Mouse (Mus musculus): ENCODE measurements around the gene Gsg1l. TPM values are rescaled to one million over a fixed set of nuclear protein-coding genes. Genes with fewer than 3 reads are reported as not detected.

Gsg1l gene
- polyA plus RNA-seq, 2 experiments = 0.07 TPM; not detected in 1

- H3K27me3 ChIP-seq (ENCODE audit: control insufficient read depth, insufficient read depth, low read length) = no peaks in the 10 kb centered on the region
- WGBS (ENCODE audit: insufficient replicate concordance) = 64% methylated on average over 7 of the region's 7 CpGs
- peaks cover 0 to 3% of the 10 kb centered on the region in 2 experiments; a peak in 1 of 4 replicates for H3K4me1 ChIP-seq (replicated peaks; ENCODE audit: control insufficient read depth in 2 of 2, insufficient read depth in 2 of 2, low read length in 1 of 2)
- H3K36me3 ChIP-seq (replicated peaks; ENCODE audit: control insufficient read depth, insufficient read depth, low read depth) = no peaks in the 10 kb centered on the region
- ATAC-seq (ENCODE audit: insufficient read depth) (no peak), DNase-seq (ENCODE audit: low read depth in 3 of 3, low spot score in 3 of 3) (no peak)
- H3K4me2 ChIP-seq (ENCODE audit: low read depth) = no peak overlapping the region
- TF ChIP-seq CTCF (IDR thresholded peaks at IDR 0.05; ENCODE audit: low read depth) = no peak
- TF ChIP-seq EP300 (IDR thresholded peaks at IDR 0.05; ENCODE audit: low read depth) = no peak
- H3K9me3 ChIP-seq (ENCODE audit: control insufficient read depth, low read length) = no peaks in the 10 kb centered on the region
- H3K4me3 ChIP-seq (ENCODE audit: insufficient read depth in 1 of 2, low read depth in 2 of 2, low read length in 2 of 2) = no peak overlapping the region
- H3K27ac ChIP-seq = no peak overlapping the region
- no peak overlapping the region for H3K9ac ChIP-seq (replicated peaks)
These were observed 130.3 kb downstream of the Gsg1l start for GRCm38 (mm10) chr7:125951911-125952310.

- no peak overlapping the region for H3K4me2 ChIP-seq (ENCODE audit: low read depth)
- DNase-seq (ENCODE audit: low read depth in 3 of 3, low spot score in 3 of 3) (no peak), ATAC-seq (ENCODE audit: insufficient read depth) (no peak)
- peaks cover 0 to 3% of the 10 kb centered on the region in 2 experiments; a peak in 1 of 4 replicates for H3K4me1 ChIP-seq (replicated peaks; ENCODE audit: control insufficient read depth in 2 of 2, insufficient read depth in 2 of 2, low read length in 1 of 2)
- H3K4me3 ChIP-seq (ENCODE audit: insufficient read depth in 1 of 2, low read depth in 2 of 2, low read length in 2 of 2) = no peak overlapping the region
- no peaks in the 10 kb centered on the region for H3K9me3 ChIP-seq (ENCODE audit: control insufficient read depth, low read length)
- TF ChIP-seq EP300 (IDR thresholded peaks at IDR 0.05; ENCODE audit: low read depth) (no peak), CTCF (IDR thresholded peaks at IDR 0.05; ENCODE audit: low read depth) (no peak)
- H3K36me3 ChIP-seq (replicated peaks; ENCODE audit: control insufficient read depth, insufficient read depth, low read depth) = no peaks in the 10 kb centered on the region
- H3K27me3 ChIP-seq (ENCODE audit: control insufficient read depth, insufficient read depth, low read length) = no peaks in the 10 kb centered on the region
- 56% methylated on average over 4 of the region's 4 CpGs for WGBS (ENCODE audit: insufficient replicate concordance)
- no peak overlapping the region for H3K27ac ChIP-seq
- no peak overlapping the region for H3K9ac ChIP-seq (replicated peaks)
These were observed 133.2 kb downstream of the Gsg1l start for GRCm38 (mm10) chr7:125948973-125949372.

- no peaks in the 10 kb centered on the region for H3K9me3 ChIP-seq (ENCODE audit: control insufficient read depth, low read length)
- H3K4me3 ChIP-seq (ENCODE audit: insufficient read depth in 1 of 2, low read depth in 2 of 2, low read length in 2 of 2) = no peak overlapping the region
- H3K27me3 ChIP-seq (ENCODE audit: control insufficient read depth, insufficient read depth, low read length) = no peaks in the 10 kb centered on the region
- H3K9ac ChIP-seq (replicated peaks) = no peak overlapping the region
- 70% methylated on average over 8 of the region's 8 CpGs for WGBS (ENCODE audit: insufficient replicate concordance)
- no peaks in the 10 kb centered on the region for H3K36me3 ChIP-seq (replicated peaks; ENCODE audit: control insufficient read depth, insufficient read depth, low read depth)
- ATAC-seq (ENCODE audit: insufficient read depth) = no peak
- H3K4me1 ChIP-seq (replicated peaks; ENCODE audit: control insufficient read depth in 2 of 2, insufficient read depth in 2 of 2, low read length in 1 of 2) = no peaks in the 10 kb centered on the region
- DNase-seq (ENCODE audit: low read depth in 3 of 3, low spot score in 3 of 3) = no peak
- no peak overlapping the region for H3K27ac ChIP-seq
- no peak overlapping the region for H3K4me2 ChIP-seq (ENCODE audit: low read depth)
- no peak for TF ChIP-seq CTCF (IDR thresholded peaks at IDR 0.05; ENCODE audit: low read depth)
- TF ChIP-seq EP300 (IDR thresholded peaks at IDR 0.05; ENCODE audit: low read depth) = no peak
These were observed 136.3 kb downstream of the Gsg1l start for GRCm38 (mm10) chr7:125945915-125946314.

- ATAC-seq (ENCODE audit: insufficient read depth) (no peak), DNase-seq (ENCODE audit: low read depth in 3 of 3, low spot score in 3 of 3) (no peak)
- 51% methylated on average over 5 of the region's 5 CpGs for WGBS (ENCODE audit: insufficient replicate concordance)
- H3K9me3 ChIP-seq (ENCODE audit: control insufficient read depth, low read length) = no peaks in the 10 kb centered on the region
- no peaks in the 10 kb centered on the region for H3K4me1 ChIP-seq (replicated peaks; ENCODE audit: control insufficient read depth in 2 of 2, insufficient read depth in 2 of 2, low read length in 1 of 2)
- no peak overlapping the region for H3K9ac ChIP-seq (replicated peaks)
- no peak overlapping the region for H3K4me2 ChIP-seq (ENCODE audit: low read depth)
- H3K27ac ChIP-seq = no peak overlapping the region
- TF ChIP-seq CTCF (IDR thresholded peaks at IDR 0.05; ENCODE audit: low read depth) = no peak
- TF ChIP-seq EP300 (IDR thresholded peaks at IDR 0.05; ENCODE audit: low read depth) = no peak
- no peaks in the 10 kb centered on the region for H3K27me3 ChIP-seq (ENCODE audit: control insufficient read depth, insufficient read depth, low read length)
- H3K36me3 ChIP-seq (replicated peaks; ENCODE audit: control insufficient read depth, insufficient read depth, low read depth) = no peaks in the 10 kb centered on the region
- H3K4me3 ChIP-seq (ENCODE audit: insufficient read depth in 1 of 2, low read depth in 2 of 2, low read length in 2 of 2) = no peak overlapping the region
These were observed 137.6 kb downstream of the Gsg1l start for GRCm38 (mm10) chr7:125944631-125945030.

GRCm38 (mm10) chr7:125943511-125943910, 138.7 kb downstream of the Gsg1l start:
- H3K9me3 ChIP-seq (ENCODE audit: control insufficient read depth, low read length) = no peaks in the 10 kb centered on the region
- no peaks in the 10 kb centered on the region for H3K27me3 ChIP-seq (ENCODE audit: control insufficient read depth, insufficient read depth, low read length)
- DNase-seq (ENCODE audit: low read depth in 3 of 3, low spot score in 3 of 3) (no peak), ATAC-seq (ENCODE audit: insufficient read depth) (no peak)
- TF ChIP-seq EP300 (IDR thresholded peaks at IDR 0.05; ENCODE audit: low read depth) = no peak
- TF ChIP-seq CTCF (IDR thresholded peaks at IDR 0.05; ENCODE audit: low read depth) = no peak
- WGBS (ENCODE audit: insufficient replicate concordance) = 63% methylated on average over 4 of the region's 4 CpGs
- H3K27ac ChIP-seq = no peak overlapping the region
- no peak overlapping the region for H3K9ac ChIP-seq (replicated peaks)
- H3K4me1 ChIP-seq (replicated peaks; ENCODE audit: control insufficient read depth in 2 of 2, insufficient read depth in 2 of 2, low read length in 1 of 2) = no peaks in the 10 kb centered on the region
- no peaks in the 10 kb centered on the region for H3K36me3 ChIP-seq (replicated peaks; ENCODE audit: control insufficient read depth, insufficient read depth, low read depth)
- H3K4me2 ChIP-seq (ENCODE audit: low read depth) = no peak overlapping the region
- no peak overlapping the region for H3K4me3 ChIP-seq (ENCODE audit: insufficient read depth in 1 of 2, low read depth in 2 of 2, low read length in 2 of 2)

Data from liver, embryonic 14.5 days (tissue).